Mouse (Mus musculus): ENCODE measurements at regions not wholly inside any gene's neighbourhood (a gene's known extent, or its start where the extent isn't known, plus 50 kb on each side); places are given as distances from the start of the nearest gene placed in this dataset.

DNA sequence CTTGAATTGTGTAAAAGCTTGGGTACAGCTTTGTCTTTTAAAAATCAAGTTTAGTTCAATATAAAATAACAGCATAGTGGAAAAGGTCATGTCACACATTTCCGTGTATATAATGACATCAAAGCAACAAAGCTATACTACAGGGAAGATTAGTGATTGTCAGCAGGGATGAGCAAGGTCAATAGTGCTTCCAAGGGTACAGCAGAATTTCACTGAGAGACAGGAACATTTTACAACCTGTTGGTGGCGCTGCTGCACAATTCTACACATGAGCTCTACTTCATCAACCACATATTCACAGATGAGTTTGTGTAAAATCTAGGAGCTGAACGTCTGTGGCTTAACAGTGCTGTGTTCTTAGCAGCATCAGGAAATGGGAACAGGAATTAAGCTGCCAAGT lies 74.3 kb upstream of the A2m start:
- DNase-seq (ENCODE audit: low spot score), result peak; percentile 87

DNA sequence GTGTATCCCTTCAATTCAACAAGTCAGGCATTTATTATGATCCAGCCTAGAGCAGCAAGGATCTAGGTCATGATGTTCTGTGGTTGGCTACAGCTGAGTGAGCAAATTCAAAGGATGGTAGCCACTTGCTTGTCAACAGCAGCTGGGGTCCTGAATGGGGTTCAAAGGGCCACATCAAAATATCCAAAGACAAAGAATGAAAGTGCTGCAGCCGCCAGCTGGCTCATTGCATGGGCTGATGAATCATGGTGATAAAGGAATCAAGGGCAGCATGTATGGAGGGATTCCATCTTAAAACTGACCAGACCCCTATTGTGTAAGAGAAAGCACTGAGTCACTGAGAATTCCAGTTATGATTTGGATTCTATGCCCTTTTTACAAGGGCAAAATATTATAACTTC lies 74.8 kb upstream of the A2m start:
- DNase-seq (ENCODE audit: low spot score), result peak; percentile 64

DNA sequence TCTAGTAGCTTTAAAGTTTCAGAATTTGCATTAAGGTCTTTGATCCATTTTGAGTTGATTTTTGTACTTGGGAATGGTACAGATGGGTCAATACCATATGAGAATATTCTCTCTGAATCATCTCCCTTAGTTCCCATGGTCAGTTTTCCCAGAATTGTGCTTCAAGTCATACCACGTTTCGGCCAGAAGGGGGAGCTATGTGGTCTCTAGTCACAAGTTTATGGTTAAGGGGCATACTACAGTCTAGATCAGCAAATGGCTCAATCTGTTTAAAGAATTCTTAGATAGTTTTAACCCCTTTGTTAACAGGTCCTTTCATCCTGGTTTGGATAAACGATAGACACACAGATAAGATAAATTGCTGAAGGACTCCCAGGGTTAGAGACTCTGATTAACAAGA lies 78.7 kb upstream of the A2m start:
- DNase-seq (ENCODE audit: low spot score), result peak; percentile 70

DNA sequence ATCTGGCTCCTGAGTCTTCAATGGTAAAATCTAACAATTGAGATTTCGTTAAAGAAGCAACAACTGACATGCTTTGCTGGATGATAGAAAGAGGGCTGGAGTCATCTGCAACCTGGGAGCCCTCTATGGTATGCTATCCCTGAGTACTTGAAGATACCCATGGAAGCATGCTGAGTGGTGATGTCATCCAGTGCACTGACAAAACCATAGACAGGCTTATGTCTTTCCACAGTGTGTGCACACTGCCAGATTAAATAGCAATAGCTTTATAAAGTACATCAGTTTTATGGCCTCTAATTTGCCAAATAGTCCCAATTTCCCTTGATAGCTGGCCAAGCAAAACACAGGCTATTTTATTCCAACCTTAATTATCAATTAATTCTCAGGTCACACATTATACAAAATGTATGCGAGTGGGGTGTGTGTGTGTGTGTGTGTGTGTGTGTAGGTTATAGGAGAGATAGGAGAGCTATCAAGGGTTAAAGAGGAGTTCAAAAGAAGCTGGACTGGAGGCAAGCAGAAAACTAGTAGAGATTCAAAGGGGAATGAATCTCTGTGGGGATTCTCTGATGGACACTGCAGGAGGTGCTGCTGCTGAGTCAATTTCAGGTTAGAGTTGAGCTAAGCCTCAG lies 80.1 kb upstream of the Iqsec3 start:
- DNase-seq (ENCODE audit: low spot score), result no peak

DNA sequence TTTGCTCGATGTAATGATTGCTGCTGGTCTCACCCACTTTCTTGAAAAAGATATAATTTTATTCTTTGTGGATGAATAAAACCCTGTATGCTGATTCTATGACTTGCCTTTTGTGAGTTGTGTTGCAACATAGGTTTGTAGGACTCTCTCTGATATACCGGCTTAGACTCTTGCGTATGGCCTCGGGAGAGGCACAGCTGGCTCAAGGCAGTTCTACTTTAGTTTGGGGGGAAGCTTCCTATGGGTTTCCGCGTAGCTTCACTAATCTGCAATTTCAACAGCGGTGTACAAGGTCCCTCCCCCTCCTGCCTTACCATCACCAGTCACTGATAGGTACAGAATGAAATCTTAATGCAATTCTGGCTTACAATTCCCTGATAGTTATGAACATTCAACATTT lies 60.0 kb upstream of the Iqsec3 start:
- DNase-seq (ENCODE audit: low spot score), result no peak

DNA sequence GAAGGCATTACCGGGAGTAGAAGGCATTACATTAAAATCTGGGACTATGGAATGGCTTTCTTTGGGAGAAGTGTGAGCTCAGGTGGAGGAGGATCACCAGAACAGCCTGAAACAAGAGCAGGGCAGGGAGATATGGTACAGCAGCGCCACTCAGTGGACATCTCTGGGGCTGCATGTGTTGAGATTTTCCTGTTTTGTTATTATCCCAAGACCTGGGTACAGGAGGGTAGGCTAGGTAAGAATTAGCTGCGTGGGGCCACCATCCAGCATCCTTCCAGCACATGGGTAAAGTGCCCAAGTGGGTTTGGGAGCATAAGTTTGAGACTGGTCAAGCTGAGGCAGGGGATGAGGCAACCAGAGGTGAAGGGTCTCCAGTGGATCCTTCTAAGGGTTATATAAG lies 59.4 kb upstream of the Iqsec3 start:
- DNase-seq (ENCODE audit: low spot score), result peak; percentile 91

DNA sequence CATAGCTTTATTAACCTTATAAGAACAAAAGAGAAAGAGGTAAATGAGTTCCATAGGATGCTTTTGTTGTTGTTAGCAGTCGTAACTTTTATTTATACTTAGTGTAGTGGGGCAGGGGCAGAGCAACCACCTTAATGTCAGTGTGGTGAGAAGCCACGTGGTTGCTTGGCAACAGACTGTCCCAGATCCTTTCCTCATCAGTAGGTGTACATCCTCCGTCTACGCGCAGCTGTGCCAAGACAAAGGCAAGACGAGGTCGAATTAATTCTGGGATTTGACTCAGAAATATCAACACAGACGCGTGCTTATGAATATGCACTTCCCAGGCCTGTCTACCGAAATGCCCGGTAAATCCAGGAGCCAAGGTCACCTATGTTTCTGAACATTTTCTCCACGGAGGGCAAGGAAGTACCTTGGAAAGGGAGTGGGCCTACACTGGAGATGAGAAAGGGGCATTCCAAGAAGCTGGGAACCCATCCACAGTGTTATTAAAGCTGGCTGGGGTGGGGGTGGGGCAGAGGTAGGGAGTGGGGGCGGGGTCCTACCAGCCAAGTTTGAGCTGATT lies 58.4 kb upstream of the Iqsec3 start:
- DNase-seq (ENCODE audit: low spot score), result peak; percentile 36

DNA sequence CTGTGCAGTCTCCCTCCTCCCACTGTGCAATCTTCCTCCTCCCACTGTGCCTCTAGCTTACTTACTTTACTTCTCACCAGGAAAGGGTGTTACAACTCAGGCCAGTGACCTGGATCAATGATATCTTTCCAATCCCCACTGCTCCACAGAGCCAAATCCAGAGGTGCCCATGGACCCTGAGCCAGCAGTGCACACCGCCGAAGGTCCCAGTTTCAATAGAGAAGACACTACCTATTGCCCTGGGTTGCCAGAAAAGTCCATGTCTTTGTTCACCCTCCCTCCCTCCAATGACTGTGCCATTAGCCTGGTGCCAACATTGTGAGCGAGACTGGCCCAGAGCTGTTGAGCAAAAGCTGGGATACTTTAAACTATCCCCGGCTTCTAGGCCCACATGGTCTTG lies 53.8 kb upstream of the Iqsec3 start:
- no peak for DNase-seq (ENCODE audit: low spot score)

DNA sequence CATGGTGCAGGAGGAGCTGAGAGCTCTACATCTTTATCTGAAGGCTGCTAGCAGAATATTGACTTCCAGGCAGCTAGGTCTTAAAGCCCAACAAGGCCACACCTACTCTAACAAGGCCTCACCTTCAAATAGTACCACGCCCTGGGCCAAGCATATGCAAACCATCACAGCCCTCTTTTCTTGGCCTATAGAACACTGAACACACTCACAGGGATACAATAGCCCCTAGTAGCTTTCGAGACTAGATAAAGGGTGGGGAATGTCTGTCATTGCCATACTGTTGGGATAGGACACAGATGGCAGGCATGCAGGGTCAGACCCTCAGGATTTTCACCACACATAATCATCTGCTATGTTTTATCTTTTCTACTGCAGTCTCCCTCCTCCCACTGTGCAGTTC lies 52.6 kb upstream of the Iqsec3 start:
- no peak for DNase-seq (ENCODE audit: low spot score)

DNA sequence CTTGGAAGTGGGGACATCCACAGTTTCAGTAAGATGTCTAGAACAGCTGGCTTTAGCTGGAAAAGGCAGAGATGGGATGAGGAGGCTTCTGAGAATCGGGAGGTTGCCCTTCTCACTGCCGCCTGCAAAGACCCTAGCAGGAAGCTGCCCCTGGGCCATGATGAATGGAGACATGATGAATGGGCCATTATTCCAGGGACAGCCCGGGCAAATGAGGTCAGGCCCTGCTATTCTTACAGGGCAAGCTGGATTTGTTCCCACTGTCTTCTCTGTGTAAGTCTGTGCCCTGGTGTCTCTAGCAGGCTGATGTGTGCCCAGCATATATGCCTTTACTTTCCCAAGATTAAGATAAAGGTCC lies 51.1 kb upstream of the Iqsec3 start:
- no peak for DNase-seq (ENCODE audit: low spot score)

DNA sequence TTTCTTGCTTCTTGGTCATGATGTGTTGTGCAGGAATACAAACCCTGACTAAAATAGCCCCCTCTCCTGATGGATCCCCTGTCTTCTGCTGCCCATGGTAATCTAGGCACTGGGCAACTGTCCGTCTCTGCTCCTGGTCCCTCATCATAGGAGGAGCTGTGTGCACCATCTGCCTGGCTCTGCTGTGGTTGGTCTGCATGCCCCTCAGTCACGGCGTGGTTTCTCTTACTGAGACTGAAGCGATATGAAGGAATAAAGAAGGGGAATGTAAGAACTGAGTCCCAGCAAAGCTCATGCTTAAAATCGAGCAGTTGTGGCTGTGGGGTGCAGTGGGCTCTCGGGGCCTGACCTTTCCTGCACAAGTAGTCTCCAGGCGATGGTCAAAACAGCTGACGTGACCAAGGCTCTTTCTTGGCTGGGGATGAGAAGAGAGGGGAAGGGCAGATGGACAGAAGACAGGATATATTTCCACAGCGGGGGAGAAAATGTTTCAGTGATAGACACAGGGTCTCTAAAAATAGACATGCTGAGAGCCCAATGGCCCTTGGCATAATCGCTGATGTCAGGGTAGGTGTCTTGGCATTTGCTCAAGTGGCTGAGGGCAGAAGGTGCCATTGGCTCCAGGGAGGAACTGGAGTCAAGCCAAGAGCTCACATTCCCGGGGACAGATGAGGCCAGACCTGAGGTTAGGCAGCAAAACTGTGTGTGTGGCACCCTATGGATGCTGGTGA lies 50.6 kb upstream of the Iqsec3 start:
- no peak for DNase-seq (ENCODE audit: low spot score)

All from retina, embryonic 14.5 days (tissue).